Mouse (Mus musculus): ENCODE results near the gene Slc4a4. TPM values are rescaled to one million over a fixed set of nuclear protein-coding genes. Genes with fewer than 3 reads are reported as not detected.
"Not testable (repeated sequence)": the region's sequence is repeated elsewhere in the genome, so short reads cannot be mapped to it uniquely, and the experiment has no call there.

Slc4a4 gene
- total RNA-seq, 2 experiments from 2014 or later: 16.6 to 22.0 TPM

DNA sequence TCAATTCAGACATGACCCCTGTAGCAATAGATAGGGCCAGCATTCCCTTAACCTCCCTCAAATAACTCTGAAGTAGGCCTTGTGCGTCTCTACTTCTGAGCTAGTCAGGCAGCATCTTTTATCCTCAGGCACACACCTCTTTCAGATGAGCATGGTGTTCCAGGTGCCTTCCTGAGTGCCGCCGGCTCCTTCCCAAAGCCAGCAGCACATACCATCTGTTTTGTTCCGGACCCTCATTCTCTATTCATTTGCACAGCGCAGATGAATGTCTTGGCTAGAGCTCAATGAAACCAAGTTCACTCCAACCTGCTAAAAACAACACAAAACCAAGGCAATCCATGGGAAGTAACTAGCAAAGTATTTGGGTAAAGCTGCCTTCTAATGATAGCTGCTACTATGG lies 165.6 kb downstream of the Slc4a4 start:
- intact Hi-C loops (cut with DNase I): no loop called here
- no peak for DNase-seq

DNA sequence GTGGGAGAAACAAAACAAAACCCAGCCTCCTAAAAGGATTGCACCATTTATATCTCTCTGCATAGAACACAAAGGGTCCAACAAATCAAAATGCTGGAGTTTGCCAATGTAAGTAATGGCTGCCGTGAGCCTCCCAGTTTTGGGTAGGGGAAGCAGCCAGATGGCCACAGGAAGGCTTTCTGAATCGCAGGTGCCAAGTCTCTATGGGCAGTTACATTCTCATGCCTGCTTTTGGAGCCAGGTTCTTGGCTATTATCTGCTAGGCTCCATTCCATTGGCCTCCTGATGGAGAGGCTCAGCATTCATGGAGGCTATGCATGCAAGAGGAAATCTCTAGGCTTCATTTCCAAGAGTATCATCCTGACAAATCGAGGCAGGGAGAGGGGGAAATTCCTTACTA lies 169.0 kb downstream of the Slc4a4 start:
- no peak for DNase-seq
- intact Hi-C loops (cut with DNase I): no loop called here

DNA sequence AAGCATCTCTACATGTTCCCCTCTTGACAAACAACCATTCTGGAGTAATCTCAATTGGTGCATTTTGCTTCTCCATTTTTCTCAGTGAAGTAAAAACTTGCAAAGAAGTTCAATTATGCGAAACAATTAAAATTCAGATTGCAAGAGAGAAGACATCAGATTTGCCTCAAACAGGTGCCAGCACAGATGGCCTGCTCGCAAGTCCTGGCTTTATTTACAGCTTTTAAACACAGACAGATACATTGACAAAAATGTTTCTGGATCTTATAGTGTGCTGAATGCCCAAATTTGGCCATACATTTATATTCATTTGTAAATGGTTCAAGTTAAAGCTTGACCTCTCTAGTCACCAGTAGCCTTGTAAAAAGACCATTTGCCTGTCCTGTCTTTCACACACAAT lies 169.8 kb downstream of the Slc4a4 start:
- DNase-seq: no peak
- intact Hi-C loops (cut with DNase I): no loop called here

DNA sequence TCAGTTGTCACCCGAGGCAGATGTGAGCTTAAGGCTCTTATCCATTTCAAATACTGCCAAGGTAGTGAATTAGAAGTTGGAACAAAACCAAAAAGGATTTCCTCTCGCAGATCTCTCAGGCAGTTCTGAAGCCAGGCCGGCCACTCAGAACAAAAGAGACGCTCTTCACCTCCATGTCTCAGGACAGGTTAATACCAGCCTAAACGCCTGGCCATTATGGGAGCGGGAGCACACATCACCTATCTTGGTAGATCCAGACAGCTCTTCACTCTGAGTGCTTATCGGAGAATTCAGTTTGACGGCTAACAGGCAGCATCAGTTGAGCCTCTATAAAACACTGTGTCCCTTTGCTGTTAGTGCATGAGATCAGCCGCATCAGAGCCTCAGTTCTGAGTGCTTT lies 174.5 kb downstream of the Slc4a4 start:
- no peak for DNase-seq
- intact Hi-C loops (cut with DNase I): no loop called here

DNA sequence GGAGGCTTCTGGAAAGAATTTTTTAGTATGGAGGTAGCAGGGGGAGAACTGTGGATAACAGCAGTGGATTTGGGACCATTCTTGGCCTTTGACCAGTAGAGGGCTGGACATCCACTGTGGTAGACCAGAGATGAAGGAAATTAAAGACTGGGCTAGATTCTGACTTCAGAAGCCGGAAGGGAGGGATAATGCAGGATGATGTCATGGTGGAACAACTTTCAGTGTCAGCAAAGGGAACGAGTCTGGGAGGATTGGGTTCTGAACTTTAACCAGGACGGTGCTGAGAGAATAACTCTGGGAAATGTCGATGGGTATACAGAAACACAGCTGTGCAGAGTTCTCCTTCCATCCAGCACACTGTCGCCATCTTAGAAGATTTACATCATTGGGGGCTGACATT lies 175.7 kb downstream of the Slc4a4 start:
- DNase-seq: no peak
- intact Hi-C loops (cut with DNase I): no loop called here

DNA sequence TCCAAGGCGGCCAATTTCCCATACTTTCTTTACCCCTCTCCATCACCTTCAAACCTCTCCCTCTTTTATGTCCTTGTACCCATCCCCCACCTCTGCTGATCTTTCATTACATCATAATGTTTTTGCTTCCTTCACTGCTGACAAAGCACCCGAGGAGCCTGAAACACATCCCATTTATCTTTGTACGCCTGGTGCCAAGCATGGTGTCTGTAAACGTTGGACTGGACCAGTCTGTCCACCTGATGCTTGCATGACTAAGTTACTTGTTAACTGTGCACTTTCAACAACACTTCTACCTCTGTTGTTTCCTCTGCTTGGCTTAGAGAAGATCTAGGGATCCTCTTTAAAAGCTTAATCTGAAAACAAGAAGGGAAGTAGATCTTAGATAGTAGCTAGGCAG lies 180.5 kb downstream of the Slc4a4 start:
- intact Hi-C loops (cut with DNase I): no loop called here
- no peak for DNase-seq

DNA sequence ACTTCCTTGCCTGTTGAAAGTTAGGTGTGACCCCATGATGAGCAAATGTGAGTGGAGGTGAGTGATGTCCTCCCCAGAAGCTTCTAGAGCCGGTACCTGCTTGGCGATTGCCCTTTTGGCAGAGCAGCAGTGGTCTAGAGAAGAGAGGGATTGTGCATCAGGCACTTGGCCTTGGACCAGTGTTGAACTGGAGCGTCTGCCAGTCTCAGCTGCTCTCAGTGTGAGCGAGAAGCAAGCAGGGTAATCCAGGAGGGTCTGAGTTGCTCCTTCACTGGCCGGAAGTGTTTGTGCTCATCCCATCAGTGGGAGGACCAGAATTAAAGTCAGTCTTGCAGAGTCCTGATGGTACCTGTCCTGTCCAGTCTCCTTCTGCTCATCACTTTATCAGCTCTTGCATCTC lies 181.5 kb downstream of the Slc4a4 start:
- DNase-seq: no peak
- intact Hi-C loops (cut with DNase I): no loop called here

DNA sequence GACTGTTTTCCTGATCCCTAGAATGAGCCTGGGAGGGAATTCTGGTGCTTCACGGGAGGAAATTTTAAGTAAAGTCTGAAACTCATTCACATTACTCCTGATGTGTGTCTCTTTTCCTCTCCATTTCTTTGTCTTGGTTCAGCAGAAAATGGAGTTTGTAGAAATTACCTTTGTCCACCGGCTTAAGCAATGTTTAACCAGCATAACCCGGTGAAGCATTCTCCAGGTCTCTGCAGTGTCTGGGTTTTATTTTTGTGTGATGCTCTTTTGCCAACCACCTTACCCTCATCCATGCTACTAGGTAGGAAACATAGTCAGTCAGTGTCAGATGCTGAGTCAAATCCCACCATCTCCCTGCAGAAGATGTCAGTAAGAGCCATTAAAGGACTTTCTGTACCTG lies 183.4 kb downstream of the Slc4a4 start:
- intact Hi-C loops (cut with DNase I): no loop called here
- DNase-seq: no peak

DNA sequence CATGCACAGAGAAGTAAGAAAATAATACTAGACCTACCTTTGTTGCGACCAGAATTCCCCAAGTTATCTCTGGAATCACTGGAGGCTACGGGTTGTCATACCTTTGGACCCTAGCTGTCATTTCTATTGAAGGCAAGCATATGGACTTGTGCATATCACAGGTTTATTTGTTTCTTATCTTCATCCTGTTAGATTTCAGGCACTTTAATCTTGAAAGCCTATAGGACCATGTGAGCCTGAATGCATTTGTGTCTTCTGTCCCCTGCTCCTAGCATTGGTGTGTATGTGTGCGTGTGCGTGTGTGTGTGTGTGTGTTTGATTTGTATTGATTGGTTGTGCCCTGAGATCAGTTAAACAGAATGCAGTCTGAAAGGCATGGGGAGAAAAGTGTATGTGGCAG lies 185.3 kb downstream of the Slc4a4 start:
- intact Hi-C loops (cut with DNase I): no loop called here
- no peak for DNase-seq

DNA sequence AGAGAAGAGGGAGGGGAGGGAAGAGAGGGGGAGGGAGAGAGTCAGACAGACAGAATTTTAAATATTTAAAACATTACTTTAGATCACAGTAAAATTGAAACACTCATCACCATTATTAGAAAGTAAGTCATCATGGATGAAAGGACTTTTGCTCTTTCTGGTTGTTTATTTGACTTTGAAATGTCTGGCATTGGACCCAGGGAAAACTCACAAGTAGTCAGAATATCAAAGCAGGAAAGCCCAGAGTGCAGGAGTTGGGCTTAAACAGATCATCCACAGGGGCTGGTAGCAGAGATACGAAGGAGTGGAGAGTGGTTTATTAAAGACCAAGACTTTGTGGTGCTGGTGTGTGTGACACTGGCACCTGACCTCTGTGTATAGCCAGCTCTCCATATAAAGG lies 191.1 kb downstream of the Slc4a4 start:
- no peak for DNase-seq
- intact Hi-C loops (cut with DNase I): no loop called here

DNA sequence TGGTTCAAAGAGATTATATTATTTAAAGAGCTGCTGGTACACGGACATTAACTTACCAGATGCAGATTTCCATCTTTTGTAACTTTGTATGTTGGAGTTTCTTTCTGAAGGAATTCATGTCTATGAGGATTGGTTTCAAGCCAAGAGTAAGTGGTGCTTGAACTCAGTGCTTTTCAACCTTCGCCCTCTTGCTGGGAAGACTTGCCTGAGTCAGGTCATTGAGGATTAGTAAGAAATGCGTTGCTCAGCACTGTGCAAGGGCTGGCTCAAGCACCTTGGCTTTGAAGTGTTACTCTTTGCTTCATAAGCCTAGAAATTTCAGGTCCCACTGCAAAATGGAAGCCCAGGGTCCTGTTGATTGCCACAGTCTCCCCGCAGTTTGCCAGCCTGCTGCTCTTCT lies 196.9 kb downstream of the Slc4a4 start:
- DNase-seq: no peak
- intact Hi-C loops (cut with DNase I): no loop called here

DNA sequence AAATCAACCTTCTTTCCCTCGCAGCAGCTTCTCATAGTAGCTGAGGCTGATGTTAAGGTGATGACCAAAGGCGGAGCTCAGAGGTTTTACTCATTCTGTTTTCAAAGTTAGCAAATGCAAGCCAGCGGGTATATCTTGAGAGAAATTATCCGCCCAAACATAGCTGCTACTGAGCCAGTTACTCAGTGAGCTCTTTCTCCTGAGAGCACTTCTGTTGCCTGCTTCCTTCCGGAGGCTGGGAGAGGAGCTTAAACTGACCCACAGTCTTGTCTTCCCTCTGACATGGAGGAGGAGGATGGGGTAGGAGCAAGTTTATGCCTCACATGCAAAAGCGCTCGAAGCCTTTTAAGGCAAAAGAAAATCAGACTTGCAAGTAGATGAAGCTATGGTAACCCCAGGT lies 201.3 kb downstream of the Slc4a4 start:
- intact Hi-C loops (cut with DNase I): no loop called here
- DNase-seq: no peak

DNA sequence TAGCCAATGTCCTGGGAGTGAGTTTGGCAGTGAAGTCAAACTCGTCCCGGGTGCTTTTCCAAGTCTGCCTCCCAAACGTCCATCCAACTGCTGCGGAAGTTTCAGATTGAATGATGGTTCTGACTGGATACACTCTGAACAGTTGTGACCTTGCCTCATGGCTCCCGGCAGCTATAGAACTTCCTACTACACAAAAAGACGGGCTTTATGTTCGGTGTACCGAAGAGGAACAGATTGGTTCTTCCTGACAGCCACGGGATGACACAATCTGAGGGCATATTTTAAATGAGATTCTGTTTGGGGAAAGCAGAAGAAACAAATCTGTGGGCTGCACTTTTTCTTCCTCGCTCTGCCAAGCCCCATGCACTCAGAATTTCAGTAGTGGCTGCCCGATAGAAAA lies 201.8 kb downstream of the Slc4a4 start:
- DNase-seq: no peak
- intact Hi-C loops (cut with DNase I): no loop called here

DNA sequence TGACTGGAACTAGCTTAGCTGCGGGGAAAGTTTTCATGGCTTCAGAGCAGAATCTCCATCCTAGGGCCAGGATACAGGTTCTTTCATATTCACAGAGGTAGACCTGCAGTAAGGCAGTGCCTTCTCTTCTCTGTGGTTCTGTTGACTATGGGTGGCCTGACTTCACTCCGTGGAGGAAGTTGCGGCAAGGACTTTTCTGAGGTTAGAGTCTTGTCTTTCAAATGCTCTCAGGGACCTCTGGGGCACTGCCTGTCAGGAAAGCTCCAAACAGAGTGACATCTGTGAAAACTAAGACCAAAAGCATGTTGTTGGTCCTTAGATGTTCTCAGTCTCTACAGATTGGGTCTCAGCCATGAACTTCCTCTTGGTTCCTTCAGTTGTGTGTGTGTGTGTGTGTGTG lies 203.5 kb downstream of the Slc4a4 start:
- intact Hi-C loops (cut with DNase I): no loop called here
- no peak for DNase-seq

DNA sequence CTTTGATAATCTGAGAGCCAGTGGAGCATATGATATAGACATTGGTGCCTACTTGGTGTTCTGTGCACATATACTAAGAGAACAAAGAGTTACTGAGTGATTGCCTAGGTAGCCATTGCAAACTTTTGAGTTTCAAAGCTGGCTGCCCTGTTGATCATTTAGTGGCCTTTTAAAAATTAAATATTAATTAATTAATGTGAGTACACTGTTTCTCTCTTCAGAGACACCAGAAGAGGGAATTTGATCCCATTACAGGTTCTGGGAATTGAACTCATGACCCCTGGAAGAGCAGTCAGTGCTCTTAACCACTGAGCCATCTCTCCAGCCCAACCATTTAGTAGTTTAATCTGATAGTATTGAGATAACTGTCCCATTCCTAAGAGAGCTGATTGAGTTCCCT lies 209.8 kb downstream of the Slc4a4 start:
- intact Hi-C loops (cut with DNase I): no loop called here
- DNase-seq: no peak

DNA sequence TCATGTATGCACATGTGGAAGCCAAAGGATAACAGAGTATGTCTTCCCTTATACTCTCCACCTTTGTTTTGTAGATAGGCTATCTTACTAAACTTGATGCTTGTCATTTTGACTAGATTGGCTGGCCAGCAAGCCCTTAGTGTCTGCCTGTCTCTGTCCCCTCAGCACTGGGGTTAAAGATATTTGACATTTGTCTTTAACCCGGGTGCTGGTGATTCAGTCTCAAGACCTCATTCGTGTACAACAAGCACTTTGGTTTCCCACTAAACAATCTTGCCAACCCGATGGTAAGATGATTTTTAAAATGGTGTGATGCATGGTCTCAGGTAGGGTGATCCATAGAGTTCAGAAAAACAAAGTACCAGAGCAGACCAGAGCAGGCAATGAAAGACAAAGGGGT lies 210.7 kb downstream of the Slc4a4 start:
- intact Hi-C loops (cut with DNase I): no loop called here
- no peak for DNase-seq

DNA sequence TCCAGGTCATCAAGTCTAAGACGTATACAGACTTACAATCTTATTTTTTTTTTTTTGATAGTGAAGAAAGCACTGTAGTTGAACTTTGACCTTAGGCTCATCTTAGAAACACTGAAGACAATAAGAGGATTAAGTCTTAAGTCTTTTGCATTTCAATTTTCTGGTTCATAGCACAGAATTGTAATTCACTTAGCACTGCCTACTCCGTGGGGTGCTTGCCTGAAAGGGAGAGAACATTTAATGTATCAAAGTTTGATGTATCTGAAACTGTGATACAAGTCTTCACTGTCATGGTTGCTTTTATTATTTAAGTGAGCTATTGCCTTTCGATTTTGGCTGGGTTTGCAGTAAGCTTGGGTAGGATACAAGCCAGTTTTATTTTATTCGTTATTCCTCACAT lies 211.5 kb downstream of the Slc4a4 start:
- DNase-seq: no peak
- intact Hi-C loops (cut with DNase I): no loop called here

DNA sequence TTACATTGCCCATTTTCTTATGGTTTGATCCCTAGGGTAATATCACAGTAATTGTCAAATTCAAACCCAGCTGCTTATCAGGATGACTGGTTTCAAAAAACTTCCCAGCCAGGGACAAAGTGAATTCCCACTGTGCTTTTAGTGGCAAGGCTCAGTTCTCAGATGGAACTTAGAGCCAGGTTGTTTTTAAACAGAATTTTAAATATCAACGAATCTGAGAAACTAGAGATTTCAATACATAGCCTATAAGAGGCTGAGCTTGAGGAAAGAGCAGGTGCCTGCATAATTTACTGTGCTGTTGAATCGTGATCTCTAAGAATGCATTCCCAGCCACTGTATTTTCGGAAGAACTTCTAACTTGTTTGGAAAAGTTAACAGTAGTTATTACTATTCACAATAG lies 213.3 kb downstream of the Slc4a4 start:
- no peak for DNase-seq
- intact Hi-C loops (cut with DNase I): no loop called here

DNA sequence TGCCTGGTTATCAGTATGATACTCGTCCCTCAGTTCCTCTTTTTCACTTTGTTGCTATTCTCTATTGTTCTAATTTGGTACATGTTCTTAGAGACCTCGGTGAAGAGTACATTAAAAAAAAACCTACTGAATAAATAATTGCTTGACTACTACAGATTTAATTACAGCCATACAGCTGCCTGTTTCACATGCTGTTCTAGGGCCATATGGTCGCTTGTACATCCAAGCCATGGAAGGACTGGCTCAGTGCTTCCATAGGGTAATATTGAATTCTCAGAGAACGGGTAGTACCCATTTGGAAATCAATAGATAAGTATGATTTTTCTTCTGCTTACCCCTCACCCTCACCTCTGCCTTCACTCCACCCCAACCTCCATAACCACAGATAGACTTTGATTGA lies 215.9 kb downstream of the Slc4a4 start:
- intact Hi-C loops (cut with DNase I): no loop called here
- DNase-seq: no peak

DNA sequence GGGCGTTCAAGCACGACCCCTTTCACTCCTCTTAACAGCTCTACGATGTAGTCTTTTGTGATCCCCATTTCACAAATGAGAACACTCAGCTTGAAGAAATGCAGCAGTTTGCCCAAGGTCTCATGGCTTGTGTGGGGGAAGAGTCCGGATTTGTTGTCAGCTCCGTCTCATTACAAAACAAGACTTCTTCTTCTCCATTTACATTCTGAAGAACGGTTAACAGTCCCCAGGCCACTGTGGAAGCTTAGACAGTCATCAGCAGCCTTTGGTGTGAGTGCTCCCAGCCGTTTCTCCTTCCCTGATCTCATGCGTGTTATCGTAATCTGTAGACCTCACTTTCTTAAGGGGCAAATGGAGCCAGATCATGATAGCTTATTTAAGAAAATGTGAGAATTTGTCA lies 218.7 kb downstream of the Slc4a4 start:
- intact Hi-C loops (cut with DNase I): no loop called here
- no peak for DNase-seq

DNA sequence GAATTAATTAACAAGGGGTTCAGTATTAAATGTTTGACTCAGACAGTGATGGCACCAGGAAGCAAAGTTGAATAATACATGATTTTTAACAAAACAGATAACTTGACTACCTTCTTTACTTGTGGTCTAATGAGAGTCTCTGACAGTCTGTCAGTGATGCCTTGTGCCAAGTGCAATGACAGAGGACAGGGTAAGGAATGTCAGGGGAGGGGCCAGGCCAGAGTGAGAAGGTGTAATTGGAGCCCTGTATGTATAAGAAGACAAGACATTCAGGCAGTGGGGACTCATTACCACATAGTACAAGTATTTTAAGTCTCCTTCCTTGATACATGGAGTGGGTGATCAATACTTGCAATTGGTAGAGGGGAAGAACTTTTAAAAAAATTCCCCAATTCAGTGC lies 219.6 kb downstream of the Slc4a4 start:
- intact Hi-C loops (cut with DNase I): no loop called here
- DNase-seq: no peak

DNA sequence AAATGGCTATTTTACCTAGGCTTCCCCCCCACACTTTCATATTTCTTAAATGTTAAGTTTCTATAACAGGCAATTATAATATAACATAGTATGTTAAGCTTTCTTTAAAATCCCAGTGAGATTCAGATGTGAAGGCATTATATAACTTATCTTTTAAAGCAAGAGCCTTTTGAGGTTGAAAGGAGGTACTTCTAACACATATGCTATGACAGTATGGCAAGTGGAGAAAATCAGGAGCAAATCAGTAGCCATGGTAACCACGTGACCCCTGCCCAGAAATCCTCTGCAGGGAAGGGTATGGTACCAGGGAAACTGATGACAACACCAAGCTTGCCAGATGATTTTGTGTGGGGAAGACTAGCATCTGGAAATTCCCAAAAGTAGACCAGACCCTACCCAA lies 222.2 kb downstream of the Slc4a4 start:
- intact Hi-C loops (cut with DNase I): no loop called here

DNA sequence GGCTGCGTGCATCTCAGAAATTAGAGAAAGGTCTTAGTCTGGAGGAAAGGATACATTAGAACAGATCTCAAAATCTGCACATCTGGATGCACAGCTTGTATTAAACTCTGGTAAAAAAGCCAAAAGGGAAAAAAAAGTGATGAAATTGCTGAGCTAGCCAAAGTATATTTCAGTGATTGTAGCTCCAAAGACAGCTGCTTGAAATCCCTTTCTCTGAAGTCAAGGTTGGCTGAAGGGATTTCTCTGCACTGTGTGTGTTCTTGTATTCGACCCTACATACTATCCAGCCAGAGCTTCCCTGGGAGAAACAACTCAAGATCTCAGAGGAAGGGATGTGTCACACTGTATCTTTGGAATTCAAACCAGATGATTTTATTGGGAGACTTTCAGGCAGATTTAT lies 223.2 kb downstream of the Slc4a4 start:
- DNase-seq: no peak
- intact Hi-C loops (cut with DNase I): no loop called here

More for the DNA sequence above, 222.2 kb downstream of the Slc4a4 start:
- DNase-seq: no peak

DNA sequence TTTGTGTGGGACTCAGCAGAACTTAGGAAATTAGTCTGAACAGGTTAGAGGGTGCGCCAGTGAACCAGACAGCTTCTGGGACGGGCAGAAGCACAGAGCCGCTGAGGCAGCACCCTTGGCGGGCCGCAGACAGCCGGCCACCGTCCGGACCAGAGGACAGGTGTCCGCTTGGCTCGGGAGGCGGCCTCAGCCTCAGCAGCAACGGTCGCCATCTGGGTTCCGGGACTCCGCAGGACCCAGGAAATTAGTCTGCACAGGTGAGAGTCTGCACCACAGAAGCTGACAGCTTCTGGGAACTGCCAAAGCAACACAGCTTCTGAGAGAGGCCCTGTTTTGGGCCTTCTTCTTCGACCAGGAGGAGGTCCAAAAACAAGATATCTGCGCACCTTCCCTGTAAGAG lies 225.4 kb downstream of the Slc4a4 start:
- intact Hi-C loops (cut with DNase I); DNase-seq: not testable (repeated sequence)
